Mouse (Mus musculus) cerebellum, adult 11-12 months (tissue): Measurements from ENCODE around the gene Sspn.
A peak's percentile ranks its signal among the peaks of the same experiment; 100 is the strongest.

ENCODE experiments used
- DNase-seq: peaks from one replicate; pipeline ENCODE4 v3.0.0; 2022

The Sspn gene

GRCm38 (mm10) chr6:145931341-145931740 is at the start of gene Sspn:
Gene Sspn (plus strand): TSS chr6:145931641.
- no peak for DNase-seq

- DNase-seq = no peak
Measured at GRCm38 (mm10) chr6:145883010-145883409, 48.4 kb upstream of the Sspn start.

DNA sequence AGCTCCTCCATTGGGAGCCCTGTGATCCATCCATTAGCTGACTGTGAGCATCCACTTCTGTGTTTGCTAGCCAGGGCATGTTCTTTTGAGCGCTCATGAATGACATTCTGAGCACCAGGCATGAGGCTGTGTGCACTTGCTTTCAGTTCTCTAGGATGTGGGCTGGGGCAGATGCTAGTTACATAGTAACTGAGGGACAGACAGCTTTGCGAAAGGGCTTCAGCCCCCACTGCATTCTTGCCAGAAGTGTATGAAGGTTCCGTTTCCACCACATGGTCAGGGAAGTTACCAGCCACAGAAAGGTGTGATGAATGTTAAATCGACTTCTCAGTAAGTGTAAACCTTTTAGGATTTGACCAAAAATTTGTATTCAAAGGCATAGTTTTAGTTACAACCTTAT is 47.8 kb upstream of the Sspn start:
- no peak for DNase-seq

GRCm38 (mm10) chr6:145885069-145885468 is 46.4 kb upstream of the Sspn start:
- no peak for DNase-seq

DNA sequence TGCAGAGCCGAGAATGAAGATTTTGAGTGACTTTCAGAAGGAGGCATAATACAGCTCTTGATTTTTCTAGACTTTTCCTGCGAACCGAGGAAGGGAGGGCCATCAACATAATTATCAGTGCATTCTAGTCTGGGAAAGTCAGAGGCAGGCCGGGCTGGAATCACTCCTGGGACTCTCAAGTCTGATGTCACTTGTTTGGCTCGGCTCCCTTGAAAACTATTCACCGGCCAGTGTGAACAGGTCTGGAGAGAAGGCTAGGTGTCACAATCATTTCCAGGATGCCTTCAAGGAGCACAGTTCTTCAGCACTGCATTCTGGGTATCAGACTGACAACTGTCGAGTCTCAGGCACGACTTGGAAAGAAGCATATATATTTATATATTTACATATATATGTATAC is 45.2 kb upstream of the Sspn start:
- no peak for DNase-seq

- no peak for DNase-seq
Measured at GRCm38 (mm10) chr6:145887719-145888118, 43.7 kb upstream of the Sspn start.

DNA sequence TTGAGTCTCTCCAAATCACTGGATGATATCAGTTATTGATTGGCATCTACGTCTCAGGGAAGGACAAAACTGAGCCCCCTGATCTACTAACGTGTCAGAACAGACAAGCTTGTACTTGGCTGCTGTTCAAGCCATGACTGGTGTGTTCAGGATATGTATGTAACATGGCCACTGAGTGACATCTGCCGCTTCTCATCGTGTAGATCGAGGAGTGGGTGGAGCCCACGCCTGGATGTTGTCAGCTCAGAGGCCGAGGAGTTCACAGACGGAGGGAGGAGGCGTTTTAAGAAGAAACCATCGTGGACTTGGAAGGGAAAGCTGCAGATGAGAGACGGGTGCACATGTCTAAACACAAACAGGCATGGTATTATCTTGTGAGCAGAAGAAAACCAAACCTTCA is 39.5 kb upstream of the Sspn start:
- DNase-seq = no peak

DNA sequence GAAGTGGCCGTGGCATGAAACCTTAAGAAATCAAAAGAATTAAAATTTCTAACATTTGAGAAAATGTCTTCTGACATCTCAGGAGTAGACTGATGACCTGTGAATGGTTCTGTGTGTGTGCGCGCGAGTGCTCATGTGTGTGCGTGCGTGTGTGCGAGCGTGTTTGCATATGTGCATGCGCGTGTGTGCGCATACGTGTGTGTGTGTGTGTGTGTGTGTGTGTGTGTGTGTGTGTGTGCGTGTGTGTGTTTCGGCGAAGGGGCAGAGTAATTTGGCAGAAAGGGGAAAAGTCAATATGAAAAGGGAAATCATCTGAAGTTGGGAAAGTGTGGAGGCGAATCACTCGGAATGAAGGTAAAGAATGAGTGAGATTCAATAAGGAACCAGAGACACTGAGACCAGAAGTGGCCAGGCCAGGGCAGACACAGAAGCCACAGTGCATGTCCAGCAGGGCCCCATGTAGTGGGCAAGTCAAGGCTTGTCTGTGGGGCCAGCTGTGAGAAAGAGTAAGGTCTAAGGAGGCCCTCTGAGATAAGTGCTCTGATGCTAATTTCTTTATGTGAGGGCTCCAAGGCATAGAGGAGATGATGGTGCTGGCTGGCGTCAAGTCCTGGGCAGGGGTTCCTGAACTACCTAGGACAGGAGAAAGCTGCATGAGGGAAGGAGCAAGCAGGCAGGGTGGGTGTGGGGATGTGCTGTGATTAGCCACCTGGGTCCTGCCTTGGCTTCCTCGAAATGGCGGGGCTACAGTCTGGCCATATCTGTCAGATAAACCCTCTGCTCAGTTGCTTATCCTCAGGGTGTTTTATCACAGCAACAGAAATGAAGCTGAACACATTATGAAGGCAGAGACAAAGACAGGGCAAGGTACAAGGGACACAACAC is 38.8 kb upstream of the Sspn start:
- DNase-seq = no peak

- no peak for DNase-seq
Measured at GRCm38 (mm10) chr6:145893366-145894021, 37.9 kb upstream of the Sspn start.

- no peak for DNase-seq
Measured at GRCm38 (mm10) chr6:145894669-145895342, 36.6 kb upstream of the Sspn start.

DNA sequence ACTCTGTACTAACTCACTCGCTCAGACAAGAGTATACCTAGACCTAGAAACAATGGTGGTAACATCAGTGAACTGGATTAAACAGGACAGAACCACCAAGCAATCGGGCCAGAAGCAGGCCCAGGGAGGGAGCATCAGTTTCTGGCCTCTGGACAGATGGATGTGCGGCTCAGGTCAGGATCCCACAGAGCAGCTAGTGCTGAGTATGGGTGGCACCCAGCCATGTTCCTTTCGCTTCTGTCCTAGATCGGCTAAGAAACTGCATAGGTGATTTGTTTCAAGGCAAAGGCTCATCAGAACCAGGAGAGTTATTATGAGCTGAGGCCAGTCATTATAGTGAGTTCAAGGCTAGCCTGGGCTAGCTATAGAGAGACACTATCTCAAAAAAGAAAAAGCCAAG is 27.3 kb upstream of the Sspn start:
- DNase-seq = peak; percentile 14

DNA sequence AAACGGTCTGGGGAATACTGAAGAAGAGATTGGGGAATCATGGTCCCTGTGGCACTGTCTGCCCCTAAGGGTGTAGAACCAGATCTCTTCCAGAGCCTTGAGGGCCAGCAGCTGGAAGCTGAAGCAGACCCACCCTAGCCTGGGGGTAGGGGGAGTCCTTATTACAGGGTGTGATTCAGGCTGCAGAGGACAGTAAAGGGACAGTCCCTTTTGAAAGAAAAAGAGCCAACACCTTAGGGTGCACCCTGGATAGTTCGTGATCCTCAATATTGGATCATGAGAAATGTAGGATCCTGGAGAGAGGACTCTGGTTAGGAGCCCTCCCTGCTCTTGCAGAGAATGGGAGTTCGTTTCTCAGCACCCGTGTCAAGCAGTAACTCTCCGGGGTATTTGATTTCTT is 26.8 kb upstream of the Sspn start:
- no peak for DNase-seq

- DNase-seq = no peak
Measured at GRCm38 (mm10) chr6:145906096-145906890, 25.1 kb upstream of the Sspn start.

- no peak for DNase-seq
Measured at GRCm38 (mm10) chr6:145909943-145910342, 21.5 kb upstream of the Sspn start.

DNA sequence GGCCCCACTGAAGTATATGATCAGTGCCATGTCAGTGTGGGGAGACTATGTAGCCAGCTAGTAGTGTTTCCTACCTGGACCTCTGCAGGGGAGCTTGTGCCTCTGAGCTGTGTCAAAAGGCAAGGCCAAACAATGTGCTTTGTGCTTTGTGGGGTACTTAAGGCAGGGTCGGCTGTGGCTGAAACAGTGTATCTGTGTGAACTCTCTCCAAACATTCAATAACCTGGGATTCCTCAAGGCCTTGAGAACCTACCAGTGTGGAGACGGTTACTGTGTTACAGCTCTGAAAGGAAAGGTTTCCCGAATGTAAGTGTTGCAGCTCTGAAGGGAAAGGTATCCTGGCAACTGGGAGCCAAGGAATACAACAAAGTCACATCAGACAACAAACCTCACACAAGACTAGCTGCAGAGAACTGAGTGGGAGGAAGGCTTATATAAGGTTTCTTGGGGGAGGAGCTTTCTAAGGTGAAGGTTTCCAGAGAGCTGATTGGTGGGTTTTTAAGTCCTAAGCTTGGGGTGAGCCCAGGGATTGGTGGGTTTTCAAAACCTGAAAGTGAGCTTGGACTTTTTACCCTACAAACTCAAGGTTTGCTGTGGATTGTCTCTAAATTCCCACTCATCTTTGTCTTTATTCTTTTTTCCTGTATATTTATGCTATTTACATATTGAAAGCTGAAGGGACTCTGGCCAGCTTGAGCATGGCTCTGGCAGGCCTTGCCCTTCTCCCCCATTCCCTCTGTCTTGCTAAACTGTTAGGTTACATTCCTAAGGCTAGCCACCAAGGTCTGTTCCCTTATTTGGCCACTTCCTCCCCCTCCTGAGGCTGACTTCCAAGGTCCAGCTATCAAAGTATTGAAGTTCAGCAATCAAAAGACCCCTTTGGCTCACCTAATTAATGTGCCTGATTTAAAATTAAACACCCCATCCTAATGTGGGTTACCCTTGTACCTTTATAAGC is 20.7 kb upstream of the Sspn start:
- DNase-seq = no peak

GRCm38 (mm10) chr6:145912232-145912631 is 19.2 kb upstream of the Sspn start:
- DNase-seq = no peak

- no peak for DNase-seq
Measured at GRCm38 (mm10) chr6:145915435-145915834, 16.0 kb upstream of the Sspn start.

DNA sequence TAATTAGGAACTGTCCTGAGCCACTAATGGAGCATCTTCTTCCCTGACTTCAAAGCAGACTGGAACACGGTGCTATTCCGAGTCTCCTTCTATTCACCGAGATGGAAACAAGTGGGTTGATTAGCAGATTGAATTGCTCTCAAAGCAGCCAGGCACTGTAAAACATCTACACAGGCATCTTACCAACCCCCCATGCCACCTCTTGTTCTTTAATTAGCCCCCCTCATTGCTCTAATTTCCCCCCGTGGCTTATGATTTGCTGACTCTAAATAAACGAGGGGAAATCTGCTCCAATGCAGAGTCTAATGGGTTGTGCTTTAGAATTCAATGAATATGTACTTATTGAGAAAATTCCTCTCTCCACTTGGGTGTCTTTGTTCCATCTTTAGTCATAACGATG is 15.0 kb upstream of the Sspn start:
- no peak for DNase-seq

DNA sequence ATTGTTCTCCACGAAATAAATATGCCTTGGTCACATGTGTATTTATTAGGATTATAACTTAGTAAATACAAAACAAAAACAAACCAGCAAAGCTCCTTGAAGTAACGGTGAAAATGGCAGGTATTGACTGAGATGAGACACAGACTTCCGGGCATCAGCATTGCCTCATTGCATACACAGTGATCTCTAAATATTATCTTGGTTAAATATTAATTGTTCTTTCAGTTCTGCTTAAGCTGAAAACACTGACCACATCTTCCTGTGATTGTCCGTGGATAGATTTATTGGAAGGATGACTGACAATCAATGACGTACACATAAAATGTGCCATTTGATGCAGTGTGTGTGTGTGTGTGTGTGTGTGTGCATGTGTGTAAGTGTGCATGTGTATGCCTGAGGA is 13.2 kb upstream of the Sspn start:
- DNase-seq = no peak

DNA sequence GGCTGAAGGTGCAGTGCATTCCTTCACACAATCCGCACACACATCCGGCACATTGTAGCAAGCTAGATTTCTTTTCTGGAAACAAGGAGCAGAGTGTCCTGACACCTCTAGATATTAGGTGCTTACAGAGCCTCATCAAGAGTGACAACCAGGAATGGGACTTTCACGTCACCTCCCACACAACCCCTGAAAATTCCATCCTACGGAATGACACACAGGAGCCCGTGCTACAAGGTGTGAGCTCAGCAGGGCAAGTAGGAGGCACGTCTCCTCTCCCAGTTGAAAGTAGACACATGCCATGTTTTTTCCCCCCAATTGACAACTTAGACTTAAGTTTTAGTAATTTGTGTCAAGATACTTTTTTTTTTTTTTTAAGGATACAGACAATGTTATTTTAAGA is 7.8 kb upstream of the Sspn start:
- DNase-seq = no peak

- peak; percentile 69 for DNase-seq
Measured at GRCm38 (mm10) chr6:145934001-145934696, 2.7 kb downstream of the Sspn start.
